Mouse (Mus musculus) thymus, adult 2 months (tissue): ENCODE measurements around the gene A630001G21Rik. TPM values are rescaled to one million over a fixed set of nuclear protein-coding genes. Genes with fewer than 3 reads are reported as not detected.

Experiments used
- DNase-seq: peaks from one replicate; pipeline ENCODE4 v3.0.0; 2021
- H3K27ac ChIP-seq: fragments of 200-500 bp; 2 replicates; pipeline ENCODE4 v1.5.1; 2012; ENCODE audit warnings: low read length, control low read depth; ENCODE audit not compliant: control insufficient read depth, insufficient read depth
- H3K27me3 ChIP-seq: fragments of 200-500 bp; 2 replicates; pipeline ENCODE4 v1.6.1; 2012; ENCODE audit warnings: mild to moderate bottlenecking, low read length, moderate library complexity, mixed read lengths; ENCODE audit not compliant: control insufficient read depth, insufficient read depth
- H3K36me3 ChIP-seq: fragments of 200-500 bp; 2 replicates; pipeline ENCODE4 v1.6.1; 2012; ENCODE audit warnings: mild to moderate bottlenecking, low read length, moderate library complexity; ENCODE audit not compliant: control insufficient read depth, insufficient read depth
- H3K4me1 ChIP-seq: fragments of 200-500 bp; replicated peaks from 2 replicates; pipeline ENCODE4 v1.6.1; 2012; ENCODE audit warnings: low read length; ENCODE audit not compliant: control insufficient read depth, insufficient read depth
- H3K4me3 ChIP-seq: fragments of 200-500 bp; 2 replicates; pipeline ENCODE4 v1.5.1; 2012; ENCODE audit warnings: mild to moderate bottlenecking, low read length, control low read depth, moderate library complexity; ENCODE audit not compliant: control insufficient read depth, insufficient read depth
- CTCF ChIP-seq: fragments of 200-500 bp; IDR thresholded peaks from 2 replicates; pipeline ENCODE4 v1.5.1; 2012; ENCODE audit warnings: mild to moderate bottlenecking, control low read depth, low read length, moderate library complexity, borderline replicate concordance; ENCODE audit not compliant: control insufficient read depth, poor library complexity, insufficient read depth; ENCODE audit errors: extremely low read depth
- POLR2A ChIP-seq: fragments of 200-500 bp; IDR thresholded peaks from 2 replicates; pipeline ENCODE4 v1.6.1; 2012; ENCODE audit warnings: mild to moderate bottlenecking, low read length, control low read depth, moderate library complexity; ENCODE audit not compliant: control insufficient read depth, poor library complexity, insufficient read depth; ENCODE audit errors: extremely low read depth
- WGBS: fragments of 180-500 bp; shearing (Covaris S2); methylation state at CpG from one replicate; pipeline ENCODE4 v1.1.7; 2018; 5-methylcytosine and 5-hydroxymethylcytosine counted together
- polyA plus RNA-seq: library from polyadenylated mRNA; depleted of rRNA; stranded (reverse); fragments of >200 nt; gene quantifications from 2 replicates; pipeline ENCODE4 v1.2.3, GENCODE M21; 2012

A630001G21Rik gene
- polyA plus RNA-seq, 1 experiment, result 19.5 TPM

- no peaks in the 10 kb centered on the region for H3K27me3 ChIP-seq
- peaks cover 12% of the 10 kb centered on the region for H3K4me1 ChIP-seq
- no peak overlapping the region for H3K27ac ChIP-seq
- DNase-seq, result peak; percentile 53
- no peak for TF ChIP-seq CTCF
- no peak for TF ChIP-seq POLR2A
- H3K36me3 ChIP-seq, result peaks cover 30% of the 10 kb centered on the region
- no peak overlapping the region for H3K4me3 ChIP-seq
- WGBS, result 74% methylated on average over 10 of the region's 10 CpGs
These were observed 58.1 kb downstream of the A630001G21Rik start for GRCm38 (mm10) chr1:85720220-85720893.

DNA sequence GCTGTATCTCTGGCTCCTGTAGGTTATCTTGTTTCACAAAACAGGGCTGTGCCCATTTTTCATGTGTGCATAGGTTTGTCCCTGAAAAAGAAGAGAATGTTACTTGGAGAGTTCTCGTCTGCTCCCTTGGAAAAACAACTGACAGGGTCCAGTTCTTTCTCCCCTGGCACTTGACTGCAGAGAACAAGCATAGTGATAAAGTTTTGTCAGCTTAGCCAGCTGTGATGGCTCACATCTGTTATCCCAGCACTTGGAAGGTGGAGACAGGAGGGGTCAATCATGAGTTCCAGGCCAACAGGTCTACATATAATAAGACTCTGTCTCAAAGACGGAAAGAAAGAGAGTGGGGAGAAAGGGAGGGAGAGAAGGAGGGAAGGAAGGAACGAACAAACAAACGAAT, 59.4 kb downstream of the A630001G21Rik start:
- H3K4me3 ChIP-seq, result no peak overlapping the region
- peaks cover 12% of the 10 kb centered on the region for H3K4me1 ChIP-seq
- no peak for DNase-seq
- peaks cover 16% of the 10 kb centered on the region for H3K36me3 ChIP-seq
- no peaks in the 10 kb centered on the region for H3K27me3 ChIP-seq
- WGBS, result over 99% methylated on average over 4 of the region's 4 CpGs
- H3K27ac ChIP-seq, result no peak overlapping the region
- TF ChIP-seq POLR2A (no peak), CTCF (no peak)

DNA sequence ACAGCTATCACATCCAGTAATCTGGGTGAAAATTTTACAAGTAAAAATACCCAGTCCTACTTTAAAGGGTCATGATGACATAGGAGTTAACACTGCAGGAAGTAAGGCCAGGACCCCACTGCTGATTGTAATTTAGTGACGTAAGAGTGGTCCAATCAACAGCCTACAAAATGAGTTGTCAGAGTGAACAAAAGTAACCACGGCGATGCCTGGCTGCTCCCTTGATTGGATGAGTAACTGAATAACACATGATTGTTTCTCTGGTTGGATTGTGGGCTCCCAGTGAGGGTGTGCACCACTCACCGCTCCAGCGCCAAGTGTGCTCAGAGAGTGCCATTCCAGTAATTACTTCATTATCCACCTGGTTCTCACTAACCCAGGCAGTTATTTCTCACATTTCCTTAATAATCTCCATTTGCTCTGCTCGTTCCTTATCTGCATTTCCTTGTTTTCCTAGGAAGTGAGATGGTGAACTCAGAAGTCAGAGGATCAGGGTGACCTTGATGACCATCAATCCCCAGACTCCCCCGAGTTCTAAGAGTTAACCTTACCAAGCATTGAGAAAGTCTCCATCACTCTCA, 61.9 kb downstream of the A630001G21Rik start:
- H3K27ac ChIP-seq, result no peak overlapping the region
- no peaks in the 10 kb centered on the region for H3K27me3 ChIP-seq
- peaks cover 11% of the 10 kb centered on the region; the same call in 1 of the 2 replicates for H3K36me3 ChIP-seq
- DNase-seq, result no peak
- no peak overlapping the region for H3K4me3 ChIP-seq
- H3K4me1 ChIP-seq, result peaks cover 12% of the 10 kb centered on the region
- 92% methylated on average over 7 of the region's 7 CpGs for WGBS
- TF ChIP-seq POLR2A (no peak), CTCF (no peak)

DNA sequence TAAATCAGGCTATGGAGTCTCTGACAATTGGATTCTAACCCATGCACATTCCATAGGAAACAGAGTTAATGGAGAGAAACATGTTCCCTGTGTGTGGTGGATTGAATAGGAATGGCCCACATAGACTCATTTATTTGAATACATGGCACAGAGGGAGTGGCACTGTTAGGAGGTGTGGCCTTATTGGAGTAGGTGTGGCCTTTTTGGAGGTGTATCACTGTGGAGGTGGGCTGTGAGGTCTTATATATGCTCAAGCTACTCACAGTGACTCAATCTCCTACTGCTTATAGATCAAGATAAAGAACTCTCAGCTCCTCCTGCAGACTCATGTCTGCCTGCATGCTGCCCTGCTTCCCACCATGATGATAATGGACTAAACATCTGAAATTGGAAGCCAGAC, 63.9 kb downstream of the A630001G21Rik start:
- Histone ChIP-seq H3K4me3 (no peak overlapping the region), H3K27ac (no peak overlapping the region), H3K36me3 (peaks cover 11% of the 10 kb centered on the region; the same call in 1 of the 2 replicates), H3K27me3 (no peaks in the 10 kb centered on the region), H3K4me1 (no peaks in the 10 kb centered on the region)
- no peak for DNase-seq
- TF ChIP-seq POLR2A, result no peak
- no peak for TF ChIP-seq CTCF

DNA sequence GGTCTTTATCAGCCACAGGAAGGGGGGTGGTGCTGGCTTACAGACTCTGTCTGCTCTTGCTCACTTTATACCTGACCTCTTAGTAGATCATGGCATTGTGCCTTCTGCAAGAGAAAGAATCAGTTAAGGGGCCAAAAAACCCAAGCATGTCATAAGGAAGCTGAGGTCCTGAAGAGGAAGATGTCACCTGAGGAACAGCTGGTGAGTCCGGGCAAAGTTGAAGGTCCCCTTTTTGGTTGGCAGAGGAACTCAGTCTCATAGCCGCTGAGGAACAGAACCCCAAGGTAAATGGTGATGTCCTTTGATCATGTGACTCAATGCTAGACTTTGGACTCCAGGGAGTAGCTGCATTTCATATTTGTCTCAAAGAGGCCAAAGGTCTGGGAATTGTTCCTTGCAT, 71.7 kb downstream of the A630001G21Rik start:
- H3K4me1 ChIP-seq, result peaks cover 11% of the 10 kb centered on the region
- 44% methylated on average over 2 of the region's 2 CpGs for WGBS
- TF ChIP-seq CTCF (no peak), POLR2A (no peak)
- peaks cover 35% of the 10 kb centered on the region for H3K36me3 ChIP-seq
- H3K27me3 ChIP-seq, result no peaks in the 10 kb centered on the region
- DNase-seq, result no peak
- H3K4me3 ChIP-seq, result no peak overlapping the region
- no peak overlapping the region for H3K27ac ChIP-seq

- no peak overlapping the region for H3K27ac ChIP-seq
- H3K4me3 ChIP-seq, result no peak overlapping the region
- H3K36me3 ChIP-seq, result peaks cover 45% of the 10 kb centered on the region
- no peaks in the 10 kb centered on the region for H3K27me3 ChIP-seq
- WGBS, result 100% methylated on average over 1 of the region's 1 CpGs
- no peak for DNase-seq
- TF ChIP-seq POLR2A (no peak), CTCF (no peak)
- H3K4me1 ChIP-seq, result peaks cover 11% of the 10 kb centered on the region
These were observed 72.9 kb downstream of the A630001G21Rik start for GRCm38 (mm10) chr1:85705552-85705951.

DNA sequence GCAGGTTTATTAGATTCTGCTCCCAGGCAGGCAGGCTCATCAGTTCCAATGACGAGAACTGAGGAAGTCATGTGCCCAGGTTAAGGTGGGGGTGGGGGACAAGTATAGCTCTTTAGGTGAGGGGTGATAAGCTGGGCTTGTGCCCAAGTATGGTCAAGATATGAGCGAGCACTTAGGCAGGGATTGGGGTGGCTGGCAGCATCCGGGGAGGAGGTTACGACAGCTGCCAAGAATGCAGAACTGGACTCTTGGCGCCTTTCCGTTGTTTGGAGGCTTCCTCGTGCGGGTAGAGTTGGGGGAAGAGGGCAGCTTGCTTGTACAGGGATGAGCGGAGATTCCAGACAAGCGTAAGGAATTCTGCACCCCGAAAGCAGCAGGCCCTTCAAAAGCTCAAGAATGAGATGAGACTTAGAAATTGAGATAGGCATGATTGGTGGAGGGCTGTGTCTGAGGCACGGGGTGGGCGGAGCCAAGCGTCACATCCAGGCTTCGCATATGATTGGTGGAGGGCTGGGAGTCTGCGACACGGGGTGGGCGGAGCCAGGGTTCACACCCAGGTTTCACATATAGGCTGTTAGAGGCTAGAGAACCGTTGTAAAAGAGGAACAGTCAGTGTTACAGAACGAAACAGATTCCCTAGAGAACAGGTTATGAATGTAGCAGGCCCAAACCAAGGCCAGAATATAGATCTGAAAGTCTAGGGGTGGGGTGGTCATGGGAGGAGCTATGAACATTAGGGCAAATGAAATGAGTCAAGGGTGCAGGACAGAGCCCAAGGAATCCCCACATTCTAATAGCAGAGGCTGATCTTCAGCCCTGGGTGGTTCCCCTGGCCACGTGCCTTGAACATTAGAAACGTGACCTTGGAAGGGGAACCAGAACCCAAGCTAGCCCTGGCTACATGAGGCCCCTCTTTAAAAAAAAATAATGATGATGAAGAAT, 74.9 kb downstream of the A630001G21Rik start:
- Histone ChIP-seq H3K27me3 (no peaks in the 10 kb centered on the region), H3K4me3 (peak overlapping the region; percentile 44), H3K4me1 (peaks cover 19% of the 10 kb centered on the region), H3K36me3 (peaks cover 58% of the 10 kb centered on the region), H3K27ac (peak overlapping the region; percentile 72)
- DNase-seq, result peak; percentile 90
- TF ChIP-seq CTCF, result no peak
- TF ChIP-seq POLR2A, result 0 out of 2 replicates have a peak, but pooled peaks have one; percentile 35
- 15% methylated on average over 22 of the region's 22 CpGs for WGBS
